Mouse (Mus musculus): ENCODE measurements around the gene Brd3os. TPM values are rescaled to one million over a fixed set of nuclear protein-coding genes. Genes with fewer than 3 reads are reported as not detected.

Brd3os gene
- polyA plus RNA-seq, 1 experiment from 2014 or later: 3.6 TPM

- Histone ChIP-seq H3K9me3 (replicated peaks; ENCODE audit: control insufficient read depth, low read length) (no peaks in the 10 kb centered on the region), H3K4me1 (ENCODE audit: control insufficient read depth, insufficient read depth, low read length) (peaks cover 5% of the 10 kb centered on the region), H3K36me3 (ENCODE audit: control insufficient read depth, insufficient read depth) (peaks cover 41% of the 10 kb centered on the region), H3K4me3 (ENCODE audit: low read length) (no peak overlapping the region), H3K27ac (ENCODE audit: low read length) (no peak overlapping the region), H3K27me3 (ENCODE audit: control insufficient read depth, insufficient read depth, low read length) (no peaks in the 10 kb centered on the region), H3K9ac (ENCODE audit: low read length) (no peak overlapping the region), H3K4me2 (ENCODE audit: low read depth, low read length) (no peak overlapping the region)
- WGBS: 89% methylated on average over 8 of the region's 8 CpGs
- ATAC-seq (replicated peaks; ENCODE audit: extremely low read depth, insufficient read depth, low FRiP score): no peak
These were observed 4.7 kb downstream of the Brd3os start for GRCm38 (mm10) chr2:27446812-27447211.

GRCm38 (mm10) chr2:27447782-27448181 is 5.7 kb downstream of the Brd3os start:
- Histone ChIP-seq H3K36me3 (ENCODE audit: control insufficient read depth, insufficient read depth) (peaks cover 47% of the 10 kb centered on the region), H3K9ac (ENCODE audit: low read length) (no peak overlapping the region), H3K27me3 (ENCODE audit: control insufficient read depth, insufficient read depth, low read length) (no peaks in the 10 kb centered on the region), H3K4me1 (ENCODE audit: control insufficient read depth, insufficient read depth, low read length) (peaks cover 2% of the 10 kb centered on the region; the same call in 1 of the 2 replicates), H3K4me2 (ENCODE audit: low read depth, low read length) (no peak overlapping the region), H3K4me3 (ENCODE audit: low read length) (no peak overlapping the region), H3K27ac (ENCODE audit: low read length) (no peak overlapping the region), H3K9me3 (replicated peaks; ENCODE audit: control insufficient read depth, low read length) (no peaks in the 10 kb centered on the region)
- WGBS: 88% methylated on average over 5 of the region's 5 CpGs
- ATAC-seq (replicated peaks; ENCODE audit: extremely low read depth, insufficient read depth, low FRiP score): no peak

- H3K27ac ChIP-seq (ENCODE audit: low read length): no peak overlapping the region
- no peaks in the 10 kb centered on the region for H3K9me3 ChIP-seq (replicated peaks; ENCODE audit: control insufficient read depth, low read length)
- no peaks in the 10 kb centered on the region for H3K4me1 ChIP-seq (ENCODE audit: control insufficient read depth, insufficient read depth, low read length)
- H3K4me2 ChIP-seq (ENCODE audit: low read depth, low read length): no peak overlapping the region
- H3K9ac ChIP-seq (ENCODE audit: low read length): no peak overlapping the region
- H3K27me3 ChIP-seq (ENCODE audit: control insufficient read depth, insufficient read depth, low read length): no peaks in the 10 kb centered on the region
- WGBS: 75% methylated on average over 14 of the region's 14 CpGs
- peaks cover 64% of the 10 kb centered on the region for H3K36me3 ChIP-seq (ENCODE audit: control insufficient read depth, insufficient read depth)
- no peak overlapping the region for H3K4me3 ChIP-seq (ENCODE audit: low read length)
- no peak for ATAC-seq (replicated peaks; ENCODE audit: extremely low read depth, insufficient read depth, low FRiP score)
These were observed 8.1 kb downstream of the Brd3os start for GRCm38 (mm10) chr2:27450226-27450625.

GRCm38 (mm10) chr2:27459735-27460134 is 17.6 kb downstream of the Brd3os start:
- H3K9me3 ChIP-seq (replicated peaks; ENCODE audit: control insufficient read depth, low read length): no peaks in the 10 kb centered on the region
- peaks cover 67% of the 10 kb centered on the region for H3K36me3 ChIP-seq (ENCODE audit: control insufficient read depth, insufficient read depth)
- 79% methylated on average over 7 of the region's 7 CpGs for WGBS
- no peak overlapping the region for H3K4me2 ChIP-seq (ENCODE audit: low read depth, low read length)
- no peak for ATAC-seq (replicated peaks; ENCODE audit: extremely low read depth, insufficient read depth, low FRiP score)
- no peak overlapping the region for H3K9ac ChIP-seq (ENCODE audit: low read length)
- H3K27me3 ChIP-seq (ENCODE audit: control insufficient read depth, insufficient read depth, low read length): no peaks in the 10 kb centered on the region
- no peaks in the 10 kb centered on the region for H3K4me1 ChIP-seq (ENCODE audit: control insufficient read depth, insufficient read depth, low read length)
- no peak overlapping the region for H3K4me3 ChIP-seq (ENCODE audit: low read length)
- H3K27ac ChIP-seq (ENCODE audit: low read length): no peak overlapping the region

- no peak overlapping the region for H3K27ac ChIP-seq (ENCODE audit: low read length)
- no peak for ATAC-seq (replicated peaks; ENCODE audit: extremely low read depth, insufficient read depth, low FRiP score)
- no peak overlapping the region for H3K4me2 ChIP-seq (ENCODE audit: low read depth, low read length)
- WGBS: 82% methylated on average over 5 of the region's 5 CpGs
- H3K36me3 ChIP-seq (ENCODE audit: control insufficient read depth, insufficient read depth): peaks cover 67% of the 10 kb centered on the region
- no peaks in the 10 kb centered on the region for H3K4me1 ChIP-seq (ENCODE audit: control insufficient read depth, insufficient read depth, low read length)
- H3K9me3 ChIP-seq (replicated peaks; ENCODE audit: control insufficient read depth, low read length): no peaks in the 10 kb centered on the region
- H3K4me3 ChIP-seq (ENCODE audit: low read length): no peak overlapping the region
- no peak overlapping the region for H3K9ac ChIP-seq (ENCODE audit: low read length)
- no peaks in the 10 kb centered on the region for H3K27me3 ChIP-seq (ENCODE audit: control insufficient read depth, insufficient read depth, low read length)
These were observed 18.0 kb downstream of the Brd3os start for GRCm38 (mm10) chr2:27460163-27460562.

GRCm38 (mm10) chr2:27460651-27461050 is 18.5 kb downstream of the Brd3os start:
- no peak overlapping the region for H3K4me3 ChIP-seq (ENCODE audit: low read length)
- no peaks in the 10 kb centered on the region for H3K27me3 ChIP-seq (ENCODE audit: control insufficient read depth, insufficient read depth, low read length)
- no peak overlapping the region for H3K9ac ChIP-seq (ENCODE audit: low read length)
- H3K36me3 ChIP-seq (ENCODE audit: control insufficient read depth, insufficient read depth): peaks cover 66% of the 10 kb centered on the region
- 60% methylated on average over 9 of the region's 9 CpGs for WGBS
- no peak overlapping the region for H3K4me2 ChIP-seq (ENCODE audit: low read depth, low read length)
- H3K9me3 ChIP-seq (replicated peaks; ENCODE audit: control insufficient read depth, low read length): no peaks in the 10 kb centered on the region
- no peak for ATAC-seq (replicated peaks; ENCODE audit: extremely low read depth, insufficient read depth, low FRiP score)
- H3K4me1 ChIP-seq (ENCODE audit: control insufficient read depth, insufficient read depth, low read length): no peaks in the 10 kb centered on the region
- no peak overlapping the region for H3K27ac ChIP-seq (ENCODE audit: low read length)

GRCm38 (mm10) chr2:27461881-27462660 is 19.9 kb downstream of the Brd3os start:
- Histone ChIP-seq H3K4me1 (ENCODE audit: control insufficient read depth, insufficient read depth, low read length) (no peaks in the 10 kb centered on the region), H3K4me3 (ENCODE audit: low read length) (no peak overlapping the region), H3K9ac (ENCODE audit: low read length) (no peak overlapping the region), H3K27me3 (ENCODE audit: control insufficient read depth, insufficient read depth, low read length) (no peaks in the 10 kb centered on the region), H3K4me2 (ENCODE audit: low read depth, low read length) (no peak overlapping the region), H3K36me3 (ENCODE audit: control insufficient read depth, insufficient read depth) (peaks cover 58% of the 10 kb centered on the region), H3K9me3 (replicated peaks; ENCODE audit: control insufficient read depth, low read length) (no peaks in the 10 kb centered on the region), H3K27ac (ENCODE audit: low read length) (no peak overlapping the region)
- WGBS: 91% methylated on average over 4 of the region's 4 CpGs
- no peak for ATAC-seq (replicated peaks; ENCODE audit: extremely low read depth, insufficient read depth, low FRiP score)

GRCm38 (mm10) chr2:27462901-27463300 is 20.8 kb downstream of the Brd3os start:
- 89% methylated on average over 4 of the region's 4 CpGs for WGBS
- H3K4me1 ChIP-seq (ENCODE audit: control insufficient read depth, insufficient read depth, low read length): no peaks in the 10 kb centered on the region; the same call in 1 of the 2 replicates
- no peak overlapping the region for H3K4me3 ChIP-seq (ENCODE audit: low read length)
- no peaks in the 10 kb centered on the region for H3K27me3 ChIP-seq (ENCODE audit: control insufficient read depth, insufficient read depth, low read length)
- H3K27ac ChIP-seq (ENCODE audit: low read length): no peak overlapping the region
- no peaks in the 10 kb centered on the region for H3K9me3 ChIP-seq (replicated peaks; ENCODE audit: control insufficient read depth, low read length)
- no peak for ATAC-seq (replicated peaks; ENCODE audit: extremely low read depth, insufficient read depth, low FRiP score)
- peaks cover 51% of the 10 kb centered on the region for H3K36me3 ChIP-seq (ENCODE audit: control insufficient read depth, insufficient read depth)
- H3K9ac ChIP-seq (ENCODE audit: low read length): no peak overlapping the region
- H3K4me2 ChIP-seq (ENCODE audit: low read depth, low read length): no peak overlapping the region

- Histone ChIP-seq H3K9ac (ENCODE audit: low read length) (no peak overlapping the region), H3K4me2 (ENCODE audit: low read depth, low read length) (no peak overlapping the region), H3K27me3 (ENCODE audit: control insufficient read depth, insufficient read depth, low read length) (no peaks in the 10 kb centered on the region), H3K9me3 (replicated peaks; ENCODE audit: control insufficient read depth, low read length) (no peaks in the 10 kb centered on the region), H3K4me3 (ENCODE audit: low read length) (no peak overlapping the region), H3K36me3 (ENCODE audit: control insufficient read depth, insufficient read depth) (peaks cover 2% of the 10 kb centered on the region; the same call in 1 of the 2 replicates), H3K4me1 (ENCODE audit: control insufficient read depth, insufficient read depth, low read length) (peaks cover 54% of the 10 kb centered on the region), H3K27ac (ENCODE audit: low read length) (no peak overlapping the region)
- ATAC-seq (replicated peaks; ENCODE audit: extremely low read depth, insufficient read depth, low FRiP score): no peak
- 62% methylated on average over 4 of the region's 4 CpGs for WGBS
These were observed 27.3 kb downstream of the Brd3os start for GRCm38 (mm10) chr2:27469292-27469990.
